Mouse (Mus musculus): ENCODE measurements around the gene Tmem141. TPM values are rescaled to one million over a fixed set of nuclear protein-coding genes. Genes with fewer than 3 reads are reported as not detected.

Gene Tmem141
- polyA plus RNA-seq, 1 experiment from 2014 or later: 20.0 TPM

DNA sequence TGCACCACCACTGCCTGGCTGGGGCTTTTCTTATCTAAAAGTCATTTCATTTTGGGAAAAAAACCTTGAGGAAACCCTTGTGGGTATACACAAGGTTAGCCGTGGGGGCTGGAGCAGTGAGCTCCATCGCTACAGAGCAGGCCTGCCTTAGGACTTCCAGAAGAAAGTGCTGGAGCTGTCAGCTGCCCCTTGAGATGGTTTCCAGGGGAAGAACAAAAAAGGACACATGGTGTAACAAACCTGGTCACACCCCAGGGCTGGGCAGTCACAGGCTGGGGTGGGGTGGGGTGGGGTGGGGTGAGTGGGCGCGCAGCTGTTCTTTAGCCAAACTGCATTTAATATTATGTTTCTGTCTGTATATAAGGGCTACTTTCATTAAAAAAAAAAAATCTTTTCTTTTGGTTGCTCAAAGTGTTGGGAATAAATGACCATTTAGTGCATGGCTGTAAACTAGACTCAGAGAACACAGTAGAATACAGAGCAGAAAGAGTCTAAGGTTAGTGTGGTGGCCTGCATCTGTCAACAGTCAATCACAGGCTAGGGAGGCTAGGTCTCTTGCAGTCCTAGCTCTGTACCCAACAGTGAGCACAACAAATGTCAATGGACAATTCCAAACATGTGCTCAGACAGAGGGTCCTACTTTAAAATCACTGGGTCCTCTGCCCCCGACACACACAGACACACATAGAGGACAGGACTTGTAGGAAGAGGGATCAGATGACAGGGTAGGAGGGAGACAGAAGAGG lies 24.9 kb downstream of the Tmem141 start:
- peaks cover 76% of the 10 kb centered on the region for H3K36me3 ChIP-seq (ENCODE audit: control insufficient read depth, insufficient read depth)
- no peak overlapping the region for H3K9ac ChIP-seq (ENCODE audit: low read length)
- WGBS: 94% methylated on average over 5 of the region's 5 CpGs
- H3K27ac ChIP-seq (ENCODE audit: low read length): no peak overlapping the region
- H3K4me2 ChIP-seq (ENCODE audit: low read depth, low read length): no peak overlapping the region
- no peaks in the 10 kb centered on the region for H3K27me3 ChIP-seq (ENCODE audit: control insufficient read depth, insufficient read depth, low read length)
- peaks cover 12% of the 10 kb centered on the region for H3K4me1 ChIP-seq (ENCODE audit: control insufficient read depth, insufficient read depth, low read length)
- H3K9me3 ChIP-seq (replicated peaks; ENCODE audit: control insufficient read depth, low read length): no peaks in the 10 kb centered on the region
- H3K4me3 ChIP-seq (ENCODE audit: low read length): no peak overlapping the region
- no peak for ATAC-seq (replicated peaks; ENCODE audit: extremely low read depth, insufficient read depth, low FRiP score)

DNA sequence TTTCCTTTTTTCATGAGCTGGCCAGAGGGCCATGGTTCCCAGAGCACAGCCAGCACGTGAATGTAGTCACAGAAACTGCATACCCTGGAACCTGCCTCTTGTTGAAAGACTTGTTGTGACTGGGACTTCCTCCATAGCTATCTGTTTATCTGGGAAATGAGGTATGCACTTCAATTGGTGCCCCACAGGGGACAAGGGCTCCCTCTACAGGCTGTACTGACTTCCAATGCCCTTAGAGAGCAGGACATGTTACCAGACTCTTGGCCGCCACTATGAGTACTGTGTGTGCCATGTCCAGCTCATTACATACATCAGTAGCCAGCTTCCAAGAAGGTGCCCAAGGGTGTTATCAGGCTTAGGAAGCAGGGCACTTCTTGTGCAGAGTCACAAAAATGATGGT lies 29.9 kb downstream of the Tmem141 start:
- H3K4me2 ChIP-seq (ENCODE audit: low read depth, low read length): no peak overlapping the region
- H3K27ac ChIP-seq (ENCODE audit: low read length): no peak overlapping the region
- peaks cover 53% of the 10 kb centered on the region for H3K36me3 ChIP-seq (ENCODE audit: control insufficient read depth, insufficient read depth)
- no peaks in the 10 kb centered on the region for H3K27me3 ChIP-seq (ENCODE audit: control insufficient read depth, insufficient read depth, low read length)
- H3K9ac ChIP-seq (ENCODE audit: low read length): no peak overlapping the region
- ATAC-seq (replicated peaks; ENCODE audit: extremely low read depth, insufficient read depth, low FRiP score): no peak
- 81% methylated on average over 2 of the region's 2 CpGs for WGBS
- peaks cover 8% of the 10 kb centered on the region for H3K4me1 ChIP-seq (ENCODE audit: control insufficient read depth, insufficient read depth, low read length)
- H3K9me3 ChIP-seq (replicated peaks; ENCODE audit: control insufficient read depth, low read length): no peaks in the 10 kb centered on the region
- no peak overlapping the region for H3K4me3 ChIP-seq (ENCODE audit: low read length)

DNA sequence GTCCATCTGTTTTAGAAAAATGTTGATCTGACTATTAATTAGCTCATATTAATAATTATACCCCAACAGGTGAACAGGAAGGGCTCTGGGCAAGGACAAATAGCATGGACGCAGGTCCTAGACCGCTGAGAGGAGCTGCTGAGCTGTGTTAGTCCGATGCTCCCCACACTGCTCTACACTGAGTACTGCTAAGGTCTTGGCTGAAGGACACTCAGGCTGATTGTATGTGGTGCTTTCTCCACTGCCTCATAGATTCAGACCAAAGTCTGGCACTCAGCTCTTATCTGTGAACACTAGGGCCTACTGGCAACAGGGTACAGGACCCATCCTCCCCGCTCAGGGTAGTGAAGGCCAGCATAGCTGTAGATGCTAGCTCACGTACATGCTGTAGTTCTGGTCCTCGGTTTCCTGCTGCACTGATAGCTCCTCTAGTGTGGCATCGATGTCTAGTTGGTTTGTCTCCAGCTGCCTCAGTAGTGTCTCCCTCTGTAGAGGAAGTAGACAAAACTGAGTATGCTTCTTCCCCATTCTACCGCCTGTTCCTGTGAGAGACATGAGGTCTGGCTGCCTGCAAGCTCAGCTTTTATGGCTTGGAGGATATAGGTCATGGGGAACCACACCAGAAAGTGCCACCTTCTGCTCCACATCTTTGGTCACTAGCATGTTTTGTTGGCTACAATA lies 33.4 kb downstream of the Tmem141 start:
- peaks cover 11% of the 10 kb centered on the region for H3K4me1 ChIP-seq (ENCODE audit: control insufficient read depth, insufficient read depth, low read length)
- no peak overlapping the region for H3K4me3 ChIP-seq (ENCODE audit: low read length)
- H3K27ac ChIP-seq (ENCODE audit: low read length): peak overlapping the region; percentile 18
- peak; percentile 53; the same call in 1 of the 2 replicates for ATAC-seq (replicated peaks; ENCODE audit: extremely low read depth, insufficient read depth, low FRiP score)
- H3K9ac ChIP-seq (ENCODE audit: low read length): no peak overlapping the region
- peaks cover 41% of the 10 kb centered on the region for H3K36me3 ChIP-seq (ENCODE audit: control insufficient read depth, insufficient read depth)
- H3K4me2 ChIP-seq (ENCODE audit: low read depth, low read length): no peak overlapping the region
- 81% methylated on average over 8 of the region's 8 CpGs for WGBS
- H3K27me3 ChIP-seq (ENCODE audit: control insufficient read depth, insufficient read depth, low read length): no peaks in the 10 kb centered on the region
- H3K9me3 ChIP-seq (replicated peaks; ENCODE audit: control insufficient read depth, low read length): no peaks in the 10 kb centered on the region

DNA sequence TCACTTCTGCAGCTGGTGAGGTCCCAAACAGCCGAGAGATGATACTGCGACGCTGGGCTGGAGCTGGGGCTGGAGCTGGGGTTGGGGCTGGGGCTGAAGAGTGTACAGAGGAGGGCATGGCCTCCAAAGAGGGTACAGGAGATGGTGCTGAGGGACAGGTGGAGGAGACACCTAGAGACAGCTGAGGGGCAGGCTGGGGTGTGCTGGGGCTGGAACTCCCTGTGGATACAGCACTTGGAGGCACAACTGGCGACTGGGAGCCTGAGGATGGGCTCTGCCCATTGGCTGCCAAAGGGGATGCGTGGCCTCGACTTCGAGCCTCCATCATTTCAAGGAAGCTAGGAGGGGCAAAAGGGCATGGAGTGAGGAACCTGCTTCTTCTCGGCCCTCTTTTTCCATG lies 34.5 kb downstream of the Tmem141 start:
- Histone ChIP-seq H3K9me3 (replicated peaks; ENCODE audit: control insufficient read depth, low read length) (no peaks in the 10 kb centered on the region), H3K36me3 (ENCODE audit: control insufficient read depth, insufficient read depth) (peaks cover 32% of the 10 kb centered on the region), H3K9ac (ENCODE audit: low read length) (no peak overlapping the region), H3K27ac (ENCODE audit: low read length) (no peak overlapping the region), H3K4me2 (ENCODE audit: low read depth, low read length) (no peak overlapping the region), H3K27me3 (ENCODE audit: control insufficient read depth, insufficient read depth, low read length) (no peaks in the 10 kb centered on the region), H3K4me3 (ENCODE audit: low read length) (no peak overlapping the region), H3K4me1 (ENCODE audit: control insufficient read depth, insufficient read depth, low read length) (peaks cover 16% of the 10 kb centered on the region)
- 87% methylated on average over 8 of the region's 8 CpGs for WGBS
- no peak for ATAC-seq (replicated peaks; ENCODE audit: extremely low read depth, insufficient read depth, low FRiP score)

DNA sequence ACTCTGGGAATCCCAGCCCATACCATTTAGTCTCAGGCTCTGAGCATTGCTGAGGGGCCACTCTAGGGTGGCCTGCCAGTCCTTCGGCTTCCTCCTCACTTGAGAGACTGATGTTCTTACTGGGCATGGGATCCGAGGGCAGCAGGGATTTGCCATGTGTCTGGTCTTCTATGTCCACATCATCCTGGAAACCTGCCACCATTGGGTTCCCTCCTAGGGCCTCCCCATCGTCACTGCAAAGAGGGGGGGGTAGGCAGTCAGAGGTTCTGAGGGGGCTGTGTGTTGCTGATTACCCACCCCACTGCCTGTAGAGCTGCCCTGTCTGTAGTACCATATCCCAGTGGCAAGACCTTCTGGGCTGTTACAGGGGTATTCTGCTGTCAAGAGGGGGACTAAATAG lies 36.2 kb downstream of the Tmem141 start:
- Histone ChIP-seq H3K9ac (ENCODE audit: low read length) (no peak overlapping the region), H3K4me1 (ENCODE audit: control insufficient read depth, insufficient read depth, low read length) (peaks cover 28% of the 10 kb centered on the region), H3K4me3 (ENCODE audit: low read length) (no peak overlapping the region), H3K4me2 (ENCODE audit: low read depth, low read length) (no peak overlapping the region), H3K27me3 (ENCODE audit: control insufficient read depth, insufficient read depth, low read length) (peaks cover 4% of the 10 kb centered on the region), H3K27ac (ENCODE audit: low read length) (no peak overlapping the region), H3K36me3 (ENCODE audit: control insufficient read depth, insufficient read depth) (peaks cover 21% of the 10 kb centered on the region), H3K9me3 (replicated peaks; ENCODE audit: control insufficient read depth, low read length) (no peaks in the 10 kb centered on the region)
- WGBS: 78% methylated on average over 3 of the region's 3 CpGs
- ATAC-seq (replicated peaks; ENCODE audit: extremely low read depth, insufficient read depth, low FRiP score): no peak

DNA sequence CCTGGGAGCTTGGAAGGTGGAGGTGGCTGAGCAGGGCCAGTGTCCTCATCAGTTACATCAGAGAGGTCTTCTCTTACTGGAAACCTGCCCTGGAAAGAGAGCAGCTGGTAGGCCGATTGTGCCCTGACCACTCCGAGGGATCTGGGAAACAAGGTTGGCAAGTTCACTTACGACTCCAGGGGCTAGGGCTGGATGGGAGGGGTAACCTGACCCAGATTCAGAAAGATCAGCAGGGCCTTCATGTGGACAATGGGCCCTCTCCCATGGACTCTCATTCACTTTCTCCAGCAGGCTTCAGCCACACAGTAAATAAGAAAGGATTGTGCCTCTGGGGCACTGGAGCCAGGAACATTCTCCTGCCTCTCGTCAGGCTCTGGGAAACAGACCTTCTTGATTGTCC lies 36.9 kb downstream of the Tmem141 start:
- peaks cover 14% of the 10 kb centered on the region for H3K36me3 ChIP-seq (ENCODE audit: control insufficient read depth, insufficient read depth)
- H3K4me1 ChIP-seq (ENCODE audit: control insufficient read depth, insufficient read depth, low read length): peaks cover 29% of the 10 kb centered on the region
- no peaks in the 10 kb centered on the region for H3K9me3 ChIP-seq (replicated peaks; ENCODE audit: control insufficient read depth, low read length)
- peaks cover 11% of the 10 kb centered on the region for H3K27me3 ChIP-seq (ENCODE audit: control insufficient read depth, insufficient read depth, low read length)
- no peak overlapping the region for H3K27ac ChIP-seq (ENCODE audit: low read length)
- H3K4me3 ChIP-seq (ENCODE audit: low read length): no peak overlapping the region
- H3K9ac ChIP-seq (ENCODE audit: low read length): no peak overlapping the region
- WGBS: 91% methylated on average over 4 of the region's 4 CpGs
- no peak overlapping the region for H3K4me2 ChIP-seq (ENCODE audit: low read depth, low read length)
- ATAC-seq (replicated peaks; ENCODE audit: extremely low read depth, insufficient read depth, low FRiP score): no peak

DNA sequence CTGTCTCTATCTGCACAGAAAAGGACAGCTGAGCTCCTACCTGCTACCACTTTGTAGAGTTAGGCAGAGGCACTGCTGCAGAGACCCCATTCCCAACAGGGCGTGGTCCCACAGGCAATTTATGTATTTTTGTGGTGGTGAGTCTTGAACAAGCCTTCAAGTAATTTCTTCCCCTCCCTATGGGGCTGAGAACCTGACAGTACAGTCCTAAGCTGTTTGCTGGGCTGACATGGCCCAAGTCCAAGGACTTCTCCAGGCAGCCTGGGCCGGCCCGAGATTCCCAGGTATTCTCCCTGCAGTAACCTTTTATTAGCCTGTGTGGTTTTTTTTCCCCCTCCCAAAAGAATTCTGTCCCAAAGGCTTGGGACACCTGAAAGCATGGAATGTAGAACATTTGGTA lies 37.7 kb downstream of the Tmem141 start:
- H3K27ac ChIP-seq (ENCODE audit: low read length): no peak overlapping the region
- no peak overlapping the region for H3K9ac ChIP-seq (ENCODE audit: low read length)
- no peak for ATAC-seq (replicated peaks; ENCODE audit: extremely low read depth, insufficient read depth, low FRiP score)
- no peak overlapping the region for H3K4me3 ChIP-seq (ENCODE audit: low read length)
- peaks cover 14% of the 10 kb centered on the region for H3K36me3 ChIP-seq (ENCODE audit: control insufficient read depth, insufficient read depth)
- peaks cover 18% of the 10 kb centered on the region for H3K27me3 ChIP-seq (ENCODE audit: control insufficient read depth, insufficient read depth, low read length)
- 76% methylated on average over 3 of the region's 3 CpGs for WGBS
- no peak overlapping the region for H3K4me2 ChIP-seq (ENCODE audit: low read depth, low read length)
- peaks cover 35% of the 10 kb centered on the region for H3K4me1 ChIP-seq (ENCODE audit: control insufficient read depth, insufficient read depth, low read length)
- no peaks in the 10 kb centered on the region for H3K9me3 ChIP-seq (replicated peaks; ENCODE audit: control insufficient read depth, low read length)

DNA sequence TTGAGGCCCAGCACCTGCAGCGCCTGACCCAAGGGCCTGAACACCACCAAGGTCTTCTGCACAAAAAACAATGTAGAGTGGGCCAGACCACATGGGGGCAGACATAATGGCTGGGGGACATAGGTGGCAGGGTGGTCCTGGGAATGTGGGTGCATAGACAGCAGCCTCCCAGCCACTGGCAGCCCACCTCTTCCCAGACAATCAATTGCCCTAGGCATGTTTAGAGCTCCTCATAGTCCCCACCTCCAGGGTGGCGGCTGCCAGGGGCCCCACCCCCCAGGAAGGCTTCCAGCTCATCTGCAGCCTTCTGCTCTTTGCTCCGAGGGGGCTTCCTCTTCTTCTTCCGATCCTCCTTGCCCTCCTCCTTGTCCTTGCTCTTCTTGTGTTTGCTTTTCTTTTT lies 38.2 kb downstream of the Tmem141 start:
- WGBS: 82% methylated on average over 4 of the region's 4 CpGs

DNA sequence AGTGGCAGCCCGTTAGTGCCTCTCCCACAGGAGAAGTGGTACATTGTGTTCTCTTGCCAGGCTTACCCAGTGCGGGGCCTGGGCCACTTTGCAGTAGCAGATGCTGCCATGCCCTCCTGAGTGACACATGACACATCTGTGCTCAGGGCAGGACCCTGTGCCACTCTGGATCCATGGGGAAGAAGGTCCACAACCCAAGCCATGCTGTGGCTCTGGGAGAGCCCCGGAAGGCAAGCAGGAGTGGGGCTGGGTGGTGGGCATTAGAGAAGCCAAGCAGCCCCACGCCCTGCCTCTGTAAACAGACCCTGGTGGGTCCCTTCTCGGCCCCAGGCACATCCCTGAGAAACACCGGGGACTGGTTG lies 38.7 kb downstream of the Tmem141 start:
- no peak overlapping the region for H3K9ac ChIP-seq (ENCODE audit: low read length)
- peaks cover 29% of the 10 kb centered on the region for H3K27me3 ChIP-seq (ENCODE audit: control insufficient read depth, insufficient read depth, low read length)
- H3K9me3 ChIP-seq (replicated peaks; ENCODE audit: control insufficient read depth, low read length): no peaks in the 10 kb centered on the region
- no peak for ATAC-seq (replicated peaks; ENCODE audit: extremely low read depth, insufficient read depth, low FRiP score)
- no peak overlapping the region for H3K4me3 ChIP-seq (ENCODE audit: low read length)
- H3K36me3 ChIP-seq (ENCODE audit: control insufficient read depth, insufficient read depth): peaks cover 12% of the 10 kb centered on the region
- H3K4me2 ChIP-seq (ENCODE audit: low read depth, low read length): no peak overlapping the region
- no peak overlapping the region for H3K27ac ChIP-seq (ENCODE audit: low read length)
- H3K4me1 ChIP-seq (ENCODE audit: control insufficient read depth, insufficient read depth, low read length): peaks cover 38% of the 10 kb centered on the region
- 87% methylated on average over 6 of the region's 6 CpGs for WGBS

More for the DNA sequence above, 38.2 kb downstream of the Tmem141 start:
- peaks cover 14% of the 10 kb centered on the region for H3K36me3 ChIP-seq (ENCODE audit: control insufficient read depth, insufficient read depth)
- no peaks in the 10 kb centered on the region for H3K9me3 ChIP-seq (replicated peaks; ENCODE audit: control insufficient read depth, low read length)
- H3K4me3 ChIP-seq (ENCODE audit: low read length): no peak overlapping the region
- no peak overlapping the region for H3K4me2 ChIP-seq (ENCODE audit: low read depth, low read length)
- no peak overlapping the region for H3K9ac ChIP-seq (ENCODE audit: low read length)
- peaks cover 24% of the 10 kb centered on the region for H3K27me3 ChIP-seq (ENCODE audit: control insufficient read depth, insufficient read depth, low read length)
- no peak for ATAC-seq (replicated peaks; ENCODE audit: extremely low read depth, insufficient read depth, low FRiP score)
- no peak overlapping the region for H3K27ac ChIP-seq (ENCODE audit: low read length)
- peaks cover 38% of the 10 kb centered on the region for H3K4me1 ChIP-seq (ENCODE audit: control insufficient read depth, insufficient read depth, low read length)
